Mouse (Mus musculus) CH12.LX (cell line): Measurements from ENCODE around the gene Neu2.

ENCODE experiments used
- CHD1 ChIP-seq: IDR thresholded peaks from 2 replicates; pipeline ENCODE4 v1.6.1; 2012; ENCODE audit warnings: low read depth, low read length, improper control_type of control experiment, inconsistent platforms
- CHD2 ChIP-seq: IDR thresholded peaks from 2 replicates; pipeline ENCODE4 v1.6.1; 2011; ENCODE audit warnings: low read length, improper control_type of control experiment
- CTCF ChIP-seq, 2 experiments: IDR thresholded peaks in 1 of 2; conservative IDR thresholded peaks in 1 of 2; 2 replicates each; pipeline ENCODE4 v1.5.1; 2011 to 2012; ENCODE audit warnings: low read depth in 2 of 2, low read length in 2 of 2, improper control_type of control experiment in 1 of 2, inconsistent platforms in 1 of 2, mild to moderate bottlenecking in 1 of 2, moderate library complexity in 1 of 2
- E2F4 ChIP-seq: IDR thresholded peaks from 2 replicates; pipeline ENCODE4 v1.6.1; 2011; ENCODE audit warnings: low read depth, low read length, improper control_type of control experiment; ENCODE audit not compliant: insufficient replicate concordance
- EP300 ChIP-seq: IDR thresholded peaks from 2 replicates; pipeline ENCODE4 v1.6.1; 2011; ENCODE audit warnings: low read length, improper control_type of control experiment
- KAT2A ChIP-seq: IDR thresholded peaks from 2 replicates; pipeline ENCODE4 v1.6.1; 2012; ENCODE audit warnings: low read length, improper control_type of control experiment, inconsistent platforms; ENCODE audit not compliant: insufficient replicate concordance
- MAX ChIP-seq: IDR thresholded peaks from 2 replicates; pipeline ENCODE4 v1.6.1; 2011; ENCODE audit warnings: low read length, improper control_type of control experiment
- MXI1 ChIP-seq: IDR thresholded peaks from 2 replicates; pipeline ENCODE4 v1.6.1; 2011; ENCODE audit warnings: mild to moderate bottlenecking, low read depth, low read length, improper control_type of control experiment
- POLR2A ChIP-seq: IDR thresholded peaks from 2 replicates; pipeline ENCODE4 v1.6.1; 2011; ENCODE audit warnings: low read depth, mild to moderate bottlenecking, improper control_type of control experiment, low read length
- RCOR1 ChIP-seq: conservative IDR thresholded peaks from 2 replicates; pipeline ENCODE4 v1.6.1; 2012; ENCODE audit warnings: low read depth, mild to moderate bottlenecking, inconsistent platforms, low read length, improper control_type of control experiment
- TCF12 ChIP-seq: IDR thresholded peaks from 2 replicates; pipeline ENCODE4 v1.6.1; 2014; ENCODE audit warnings: low read depth, mild to moderate bottlenecking, inconsistent platforms, low read length, improper control_type of control experiment
- USF2 ChIP-seq: conservative IDR thresholded peaks from 2 replicates; pipeline ENCODE4 v1.6.1; 2011; ENCODE audit warnings: low read depth, low read length, improper control_type of control experiment
- ZKSCAN1 ChIP-seq: IDR thresholded peaks from 2 replicates; pipeline ENCODE4 v1.6.1; 2012; ENCODE audit warnings: low read depth, inconsistent platforms, low read length, improper control_type of control experiment, borderline replicate concordance

- TF ChIP-seq USF2 = no peak
- TF ChIP-seq POLR2A = no peak
- no peak for TF ChIP-seq CTCF (conservative IDR thresholded peaks at IDR 0.05 in 1 of 2, IDR thresholded peaks at IDR 0.05 in 1 of 2; ENCODE audit: low read depth in 2 of 2, low read length in 2 of 2)
- TF ChIP-seq CHD1 = no peak
- TF ChIP-seq E2F4 = no peak
- TF ChIP-seq EP300 = no peak
- no peak for TF ChIP-seq ZKSCAN1
- no peak for TF ChIP-seq KAT2A
- no peak for TF ChIP-seq MAX
- TF ChIP-seq MXI1 = no peak
- no peak for TF ChIP-seq RCOR1
- TF ChIP-seq CHD2 = no peak
- TF ChIP-seq TCF12 = no peak
Observed at GRCm38 (mm10) chr1:87521523-87521922, 11.8 kb downstream of the Neu2 start.
